Mouse (Mus musculus) limb, embryonic 14.5 days (tissue): ENCODE results near the gene Epsti1. TPM values are rescaled to one million over a fixed set of nuclear protein-coding genes. Genes with fewer than 3 reads are reported as not detected.

Experiments
- ATAC-seq: fragments of 200-750 bp; cut with Nextera tagmentation; 2 replicates; pipeline ENCODE4 v1.8.0; 2017; ENCODE audit warnings: low read depth, moderate number of reproducible peaks, moderate TSS enrichment; ENCODE audit not compliant: low FRiP score
- DNase-seq: peaks from one replicate; pipeline ENCODE4 v3.0.0-alpha.2; 2015; ENCODE audit warnings: low spot score
- H3K27ac ChIP-seq: fragments of 300-500 bp; sonication (generic); replicated peaks from 2 replicates; pipeline ENCODE4 v1.5.1; 2014; ENCODE audit warnings: low read depth, mild to moderate bottlenecking, low read length, moderate library complexity, mixed read lengths
- H3K27me3 ChIP-seq: fragments of 300-500 bp; sonication (generic); 2 replicates; pipeline ENCODE4 v1.6.1; 2014; ENCODE audit warnings: low read length, mixed read lengths; ENCODE audit not compliant: control insufficient read depth, insufficient read depth
- H3K36me3 ChIP-seq: fragments of 300-500 bp; sonication (generic); 2 replicates; pipeline ENCODE4 v1.6.1; 2014; ENCODE audit warnings: mild to moderate bottlenecking, low read length, moderate library complexity, mixed read lengths; ENCODE audit not compliant: control insufficient read depth, insufficient read depth
- H3K4me1 ChIP-seq: fragments of 300-500 bp; sonication (generic); 2 replicates; pipeline ENCODE4 v1.6.1; 2014; ENCODE audit warnings: antibody characterized with exemption, low read length, mixed read lengths; ENCODE audit not compliant: control insufficient read depth, insufficient read depth
- H3K4me2 ChIP-seq: fragments of 300-500 bp; sonication (generic); replicated peaks from 2 replicates; pipeline ENCODE4 v1.6.1; 2014; ENCODE audit warnings: low read depth, mild to moderate bottlenecking, low read length, moderate library complexity; ENCODE audit not compliant: severe bottlenecking
- H3K4me3 ChIP-seq: fragments of 300-500 bp; sonication (generic); replicated peaks from 2 replicates; pipeline ENCODE4 v1.5.1; 2014; ENCODE audit warnings: low read length
- H3K9ac ChIP-seq: fragments of 300-500 bp; sonication (generic); 2 replicates; pipeline ENCODE4 v1.6.1; 2014; ENCODE audit warnings: mild to moderate bottlenecking, low read depth, low read length, moderate library complexity; ENCODE audit not compliant: severe bottlenecking
- H3K9me3 ChIP-seq: fragments of 300-500 bp; sonication (generic); 2 replicates; pipeline ENCODE4 v1.6.1; 2016; ENCODE audit warnings: low read length; ENCODE audit not compliant: control insufficient read depth
- POLR2A ChIP-seq: fragments of 200-500 bp; IDR thresholded peaks from 2 replicates; pipeline ENCODE4 v1.8.0; 2012; ENCODE audit warnings: inconsistent platforms, mild to moderate bottlenecking, moderate library complexity, borderline replicate concordance; ENCODE audit not compliant: insufficient read depth, insufficient read length; ENCODE audit errors: extremely low read depth
- WGBS: fragments of 180-500 bp; shearing (Covaris S2); extraction: QIAGEN DNeasy Blood & Tissue Kit; methylation state at CpG from one replicate; pipeline ENCODE4 v1.1.7; 2014; 5-methylcytosine and 5-hydroxymethylcytosine counted together
- polyA plus RNA-seq, 2 experiments: library from polyadenylated mRNA; depleted of rRNA in 1 of 2; stranded (reverse) in 1 of 2; unstranded in 1 of 2; fragments of >200 nt; fragmentation: Nextera tagmentation in 1 of 2; extraction: Ambion mirVana in 1 of 2; gene quantifications; 2 replicates each; pipeline versions ENCODE4 v1.2.1 to v1.2.3; 2012 to 2014

The Epsti1 gene
- polyA plus RNA-seq, 2 experiments, result 0.67 to 1.6 TPM

DNA sequence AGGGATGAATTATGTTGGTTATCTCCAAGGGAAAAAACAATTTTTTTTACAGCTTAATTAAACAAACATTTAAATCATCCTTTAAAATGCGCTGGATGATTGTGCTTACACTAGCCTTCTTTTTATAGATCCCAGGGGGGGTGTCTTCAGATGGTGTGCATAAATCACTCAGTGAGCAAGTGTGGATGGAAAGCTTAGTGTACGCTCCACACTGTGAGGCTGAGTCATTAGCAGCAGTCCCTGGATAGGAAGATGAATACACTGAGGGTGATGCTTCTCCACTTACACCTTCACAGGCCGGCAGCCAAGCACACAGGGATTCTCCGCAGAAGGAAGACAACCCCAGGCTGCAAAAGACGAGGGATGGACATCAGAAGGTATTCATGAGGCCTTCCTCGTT is 70.2 kb downstream of the Epsti1 start:
- H3K9ac ChIP-seq, result no peak overlapping the region
- ATAC-seq (no peak), DNase-seq (no peak)
- no peak overlapping the region for H3K4me3 ChIP-seq
- H3K4me2 ChIP-seq, result no peak overlapping the region
- no peaks in the 10 kb centered on the region for H3K9me3 ChIP-seq
- no peaks in the 10 kb centered on the region for H3K4me1 ChIP-seq
- no peaks in the 10 kb centered on the region for H3K36me3 ChIP-seq
- no peaks in the 10 kb centered on the region for H3K27me3 ChIP-seq
- H3K27ac ChIP-seq, result no peak overlapping the region
- TF ChIP-seq POLR2A, result no peak
- WGBS, result 64% methylated on average over 6 of the region's 6 CpGs

DNA sequence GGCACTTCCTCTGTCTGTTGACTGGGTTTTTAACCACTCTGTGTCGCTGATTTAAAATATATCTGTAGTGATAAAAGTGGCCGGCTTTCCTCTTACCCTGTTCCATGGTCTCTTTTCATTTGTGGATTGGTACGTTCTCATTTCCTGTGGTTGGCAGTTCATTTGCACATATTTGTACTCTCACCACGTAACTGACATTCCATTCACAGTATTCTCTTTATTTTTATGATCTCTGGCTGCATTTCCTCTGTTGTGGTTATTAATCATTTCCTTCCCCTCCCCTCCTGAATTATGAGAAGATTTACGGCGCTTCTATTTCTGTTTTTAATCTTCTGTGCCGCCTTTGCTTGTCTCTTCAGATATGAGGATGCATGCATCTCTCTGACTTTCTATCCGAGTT is 71.7 kb downstream of the Epsti1 start:
- ATAC-seq, result no peak
- no peaks in the 10 kb centered on the region for H3K4me1 ChIP-seq
- H3K36me3 ChIP-seq, result no peaks in the 10 kb centered on the region
- no peak overlapping the region for H3K4me3 ChIP-seq
- WGBS, result 43% methylated on average over 8 of the region's 8 CpGs
- H3K4me2 ChIP-seq, result no peak overlapping the region
- no peak overlapping the region for H3K9ac ChIP-seq
- no peaks in the 10 kb centered on the region for H3K9me3 ChIP-seq
- no peak overlapping the region for H3K27ac ChIP-seq
- no peaks in the 10 kb centered on the region for H3K27me3 ChIP-seq
- peak; percentile 3 for DNase-seq
- no peak for TF ChIP-seq POLR2A

DNA sequence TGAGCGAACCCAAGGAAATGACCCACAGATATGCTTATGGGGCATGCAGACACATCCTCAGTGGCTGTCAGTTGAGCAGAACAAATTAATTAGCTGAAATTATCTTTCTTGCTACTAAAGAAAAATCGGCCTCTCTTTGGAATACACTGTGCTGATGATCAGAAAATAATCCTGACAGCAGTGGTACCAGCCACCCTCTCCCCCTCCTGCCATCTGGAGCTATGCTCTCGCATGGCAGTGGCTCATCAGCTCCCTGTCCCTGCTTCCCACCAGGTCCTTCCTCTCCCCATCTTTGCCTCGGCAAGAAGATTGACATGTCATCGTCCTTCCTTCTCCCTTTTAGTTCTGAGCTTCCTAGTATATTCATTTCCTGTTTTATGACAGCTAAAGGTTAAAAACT is 77.5 kb downstream of the Epsti1 start:
- no peaks in the 10 kb centered on the region for H3K9me3 ChIP-seq
- H3K4me2 ChIP-seq, result no peak overlapping the region
- H3K4me1 ChIP-seq, result no peaks in the 10 kb centered on the region
- no peak overlapping the region for H3K27ac ChIP-seq
- WGBS, result 77% methylated on average over 5 of the region's 5 CpGs
- ATAC-seq, result no peak
- no peak overlapping the region for H3K9ac ChIP-seq
- no peak for DNase-seq
- no peaks in the 10 kb centered on the region for H3K36me3 ChIP-seq
- TF ChIP-seq POLR2A, result no peak
- H3K27me3 ChIP-seq, result no peaks in the 10 kb centered on the region
- H3K4me3 ChIP-seq, result no peak overlapping the region

DNA sequence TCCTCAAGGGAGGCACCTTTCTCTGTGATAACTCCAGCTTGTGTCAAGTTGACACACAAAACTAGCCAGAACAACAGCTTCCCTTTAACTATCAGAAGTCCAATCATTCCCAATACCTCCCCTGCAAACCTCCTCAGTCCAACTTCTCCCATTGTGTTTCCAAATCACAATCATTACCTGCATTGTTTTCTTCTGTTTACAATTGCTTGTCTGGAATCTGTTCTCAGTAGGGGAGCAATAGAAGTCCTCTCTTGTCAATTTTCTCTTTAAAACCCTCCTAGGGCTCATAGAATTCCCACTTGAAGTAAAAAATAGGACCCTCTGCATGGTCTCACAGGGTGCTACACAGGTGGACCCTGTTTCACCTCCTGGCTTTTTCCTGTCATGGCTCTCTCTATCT is 93.7 kb downstream of the Epsti1 start:
- no peak overlapping the region for H3K27ac ChIP-seq
- no peak for TF ChIP-seq POLR2A
- ATAC-seq, result no peak

DNA sequence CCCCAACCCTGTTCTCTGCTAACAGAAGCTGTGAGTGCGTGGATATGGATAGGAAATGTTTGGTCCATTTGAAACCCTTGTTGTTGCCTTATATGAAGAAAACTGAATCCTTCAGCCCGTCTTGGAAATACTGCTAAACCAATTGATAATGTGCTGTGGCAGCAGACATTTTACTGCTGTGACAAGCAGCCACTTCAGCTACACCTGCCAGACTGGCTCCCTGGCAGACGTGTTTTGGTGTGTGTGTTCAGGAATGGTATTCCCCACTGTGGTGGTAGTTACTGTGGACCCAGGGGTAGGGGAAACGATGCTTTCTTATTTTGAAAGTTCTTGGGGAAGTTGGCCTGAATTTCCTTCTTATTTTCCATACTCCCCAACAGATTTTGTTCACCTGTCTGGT is 100.4 kb downstream of the Epsti1 start:
- no peak for TF ChIP-seq POLR2A
- H3K9me3 ChIP-seq, result no peaks in the 10 kb centered on the region
- no peaks in the 10 kb centered on the region for H3K36me3 ChIP-seq
- H3K4me1 ChIP-seq, result no peaks in the 10 kb centered on the region
- no peak overlapping the region for H3K27ac ChIP-seq
- DNase-seq, result no peak
- H3K4me3 ChIP-seq, result no peak overlapping the region
- WGBS, result 61% methylated on average over 4 of the region's 4 CpGs
- no peaks in the 10 kb centered on the region for H3K27me3 ChIP-seq
- no peak overlapping the region for H3K9ac ChIP-seq
- no peak for ATAC-seq
- H3K4me2 ChIP-seq, result no peak overlapping the region

More for the DNA sequence above, 93.7 kb downstream of the Epsti1 start:
- Histone ChIP-seq H3K9me3 (no peaks in the 10 kb centered on the region), H3K4me3 (no peak overlapping the region), H3K36me3 (no peaks in the 10 kb centered on the region), H3K4me1 (no peaks in the 10 kb centered on the region), H3K4me2 (no peak overlapping the region), H3K27me3 (no peaks in the 10 kb centered on the region), H3K9ac (no peak overlapping the region)
- no peak for DNase-seq

DNA sequence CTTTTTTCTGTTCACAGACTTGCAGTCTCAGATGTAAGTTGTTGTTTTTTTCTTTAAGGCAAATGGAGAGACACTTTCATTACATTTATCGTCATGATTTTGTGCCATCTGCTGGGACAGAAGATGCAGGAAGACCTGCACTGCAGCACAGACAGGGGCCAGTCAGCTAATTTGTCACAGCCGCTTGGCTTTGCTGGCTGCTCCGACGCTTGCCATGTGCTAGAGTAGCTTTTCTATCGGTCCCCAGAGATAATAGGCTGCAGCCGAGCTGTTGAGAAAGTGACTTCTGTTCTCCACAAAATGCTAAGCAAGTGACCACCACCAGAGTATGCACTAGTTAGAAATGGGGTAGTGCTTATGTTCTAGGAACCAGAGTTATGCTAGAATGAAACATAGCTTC is 104.0 kb downstream of the Epsti1 start:
- H3K4me2 ChIP-seq, result no peak overlapping the region
- no peaks in the 10 kb centered on the region for H3K27me3 ChIP-seq
- H3K4me3 ChIP-seq, result no peak overlapping the region
- H3K4me1 ChIP-seq, result no peaks in the 10 kb centered on the region
- no peak overlapping the region for H3K9ac ChIP-seq
- ATAC-seq, result no peak
- no peaks in the 10 kb centered on the region for H3K9me3 ChIP-seq
- no peak for TF ChIP-seq POLR2A
- H3K36me3 ChIP-seq, result no peaks in the 10 kb centered on the region
- no peak overlapping the region for H3K27ac ChIP-seq
- no peak for DNase-seq
- 22% methylated on average over 6 of the region's 6 CpGs for WGBS
